Mouse (Mus musculus): Measurements from ENCODE around the gene Dlg1. TPM values are rescaled to one million over a fixed set of nuclear protein-coding genes. Genes with fewer than 3 reads are reported as not detected.
"Not testable (repeated sequence)": the region's sequence is repeated elsewhere in the genome, so short reads cannot be mapped to it uniquely, and the experiment has no call there.

Gene Dlg1
- total RNA-seq, 2 experiments from 2014 or later = 61.9 to 66.1 TPM

DNA sequence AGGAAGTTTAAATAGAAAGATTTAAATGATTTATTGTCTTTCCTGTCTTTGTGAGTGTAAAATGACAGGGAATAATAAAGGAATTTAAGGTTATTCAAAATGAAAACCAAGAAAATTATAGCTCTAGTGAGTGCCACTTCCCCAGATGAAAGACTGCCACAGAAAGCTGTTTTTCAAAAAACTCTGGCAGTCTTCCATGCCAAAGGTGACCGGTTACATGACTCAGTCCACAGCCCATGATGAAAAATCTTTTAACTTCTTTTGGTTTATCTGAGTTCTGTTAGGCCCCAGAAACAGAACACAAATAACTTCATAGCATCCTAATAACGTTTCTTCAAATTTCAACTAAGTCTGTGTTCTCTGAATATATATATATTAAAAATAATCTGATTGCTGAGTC lies 7.7 kb upstream of the Dlg1 start:
- DNase-seq = peak; percentile 64

DNA sequence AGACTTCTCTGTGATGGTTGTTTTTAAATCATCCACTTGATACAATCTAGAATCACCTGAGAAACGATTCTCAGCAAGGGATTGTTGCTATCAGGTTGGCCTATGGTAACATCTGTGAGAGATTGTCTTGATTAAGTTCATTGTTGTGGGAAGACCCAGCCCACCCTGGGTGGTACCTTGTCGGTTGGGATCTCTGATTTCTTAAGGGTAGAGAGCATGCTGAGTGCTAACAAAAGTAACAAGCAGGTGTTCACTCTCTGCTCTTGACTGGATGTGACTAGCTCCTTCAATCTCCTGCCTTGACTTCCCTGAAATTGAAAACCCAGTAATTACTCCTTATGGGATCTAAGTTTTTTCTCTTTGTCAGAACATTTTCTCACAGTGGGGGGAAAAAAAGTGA lies 5.7 kb upstream of the Dlg1 start:
- no peak for DNase-seq

GRCm38 (mm10) chr16:31658539-31659334 lies 4.5 kb upstream of the Dlg1 start:
- DNase-seq = no peak

DNA sequence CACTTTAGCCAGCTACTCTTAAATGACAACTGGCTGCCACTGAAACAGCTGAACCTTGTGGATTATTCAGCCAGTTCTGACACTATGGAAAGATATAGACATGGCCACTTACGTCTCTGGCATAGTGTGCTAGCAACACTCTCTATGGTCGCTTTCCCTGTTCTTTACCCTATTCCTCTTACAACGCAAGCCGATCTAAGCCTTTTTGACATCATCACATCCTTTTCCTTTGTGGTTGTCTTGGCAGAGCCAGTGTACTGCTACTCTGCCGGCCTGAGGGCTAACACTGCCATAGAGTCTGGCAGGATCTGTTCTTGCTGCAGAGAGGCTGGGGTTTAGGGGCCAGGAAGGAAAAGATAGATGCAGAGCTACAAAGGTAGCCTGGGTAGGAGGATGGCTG lies 3.8 kb upstream of the Dlg1 start:
- no peak for DNase-seq

- no peak for DNase-seq
Observed at GRCm38 (mm10) chr16:31662556-31663378, 476 bp upstream of the Dlg1 start.

DNA sequence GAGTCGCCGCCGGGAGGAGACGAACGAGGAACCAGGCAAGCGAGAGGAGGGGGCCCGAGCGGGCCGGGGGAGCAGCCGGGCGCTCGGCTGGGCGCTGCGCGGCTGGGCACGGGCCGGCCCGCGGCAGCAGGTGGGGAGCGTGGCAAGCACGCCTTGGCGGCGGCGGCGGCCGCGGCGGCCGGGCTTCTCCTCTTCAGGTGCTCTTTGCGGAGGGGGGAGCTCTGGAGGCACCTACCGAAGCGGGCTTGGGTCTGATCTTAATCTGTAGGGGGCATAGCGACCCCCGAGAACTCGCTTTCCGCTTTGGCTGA lies 999 bp downstream of the Dlg1 start:
- no peak for DNase-seq

GRCm38 (mm10) chr16:31672202-31672601 lies 9.0 kb downstream of the Dlg1 start:
- DNase-seq = no peak

GRCm38 (mm10) chr16:31677463-31677862 lies 14.2 kb downstream of the Dlg1 start:
- no peak for DNase-seq

- no peak for DNase-seq
Observed at GRCm38 (mm10) chr16:31682291-31682690, 19.0 kb downstream of the Dlg1 start.

DNA sequence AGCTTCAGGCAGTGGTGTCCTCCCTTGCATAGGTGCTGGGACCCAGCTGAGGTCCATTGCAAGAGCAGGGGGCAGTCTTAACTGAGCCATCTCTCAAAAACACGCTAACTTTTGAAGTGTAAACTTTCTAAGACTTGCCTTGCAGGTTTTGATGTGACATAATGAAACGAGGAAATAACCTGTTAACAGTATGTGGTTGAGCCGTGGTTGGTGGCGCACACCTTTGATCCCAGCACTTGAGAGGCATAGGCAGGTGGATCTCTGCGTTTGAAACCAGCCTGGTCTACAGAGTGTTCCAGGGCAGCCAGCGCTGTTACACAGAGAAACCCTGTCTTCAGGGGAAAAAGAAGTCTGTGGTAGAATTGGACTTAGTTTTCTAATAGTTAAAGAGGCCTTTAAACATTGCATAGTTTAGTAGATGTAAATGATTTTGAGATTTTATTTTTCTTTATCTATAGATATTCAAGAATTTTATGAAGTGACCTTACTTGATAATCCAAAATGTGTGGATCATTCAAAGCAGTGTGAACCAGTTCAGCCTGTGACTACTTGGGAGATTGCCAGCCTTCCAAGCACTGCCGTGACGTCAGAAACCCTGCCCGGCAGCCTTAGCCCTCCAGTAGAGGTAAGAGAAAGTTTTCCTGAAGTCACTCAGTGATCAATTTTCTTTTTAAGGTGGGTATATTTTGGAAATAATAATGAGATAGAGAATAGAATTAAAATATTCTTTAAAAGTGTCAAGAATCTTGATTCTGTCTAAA lies 20.6 kb downstream of the Dlg1 start:
- peak; percentile 65 for DNase-seq

GRCm38 (mm10) chr16:31684771-31685170 lies 21.5 kb downstream of the Dlg1 start:
- no peak for DNase-seq

DNA sequence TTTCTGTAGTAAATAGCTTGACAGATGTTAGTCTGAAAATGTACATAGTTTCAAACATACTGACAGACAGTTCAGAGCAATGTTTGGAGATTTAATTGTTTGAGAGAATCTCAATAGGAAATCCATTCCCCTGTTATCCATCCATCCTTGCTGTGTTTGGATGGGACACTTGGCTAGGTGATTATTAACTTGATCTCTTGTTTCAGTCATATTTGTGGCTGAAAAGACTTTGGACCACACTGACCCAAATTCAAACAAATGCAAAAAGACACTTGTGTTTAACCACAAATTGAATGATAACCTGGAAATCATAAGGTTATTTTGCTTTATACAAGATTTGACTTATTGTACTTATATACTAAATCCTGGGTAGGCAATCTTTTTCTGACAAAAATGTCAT lies 24.5 kb downstream of the Dlg1 start:
- DNase-seq = no peak

DNA sequence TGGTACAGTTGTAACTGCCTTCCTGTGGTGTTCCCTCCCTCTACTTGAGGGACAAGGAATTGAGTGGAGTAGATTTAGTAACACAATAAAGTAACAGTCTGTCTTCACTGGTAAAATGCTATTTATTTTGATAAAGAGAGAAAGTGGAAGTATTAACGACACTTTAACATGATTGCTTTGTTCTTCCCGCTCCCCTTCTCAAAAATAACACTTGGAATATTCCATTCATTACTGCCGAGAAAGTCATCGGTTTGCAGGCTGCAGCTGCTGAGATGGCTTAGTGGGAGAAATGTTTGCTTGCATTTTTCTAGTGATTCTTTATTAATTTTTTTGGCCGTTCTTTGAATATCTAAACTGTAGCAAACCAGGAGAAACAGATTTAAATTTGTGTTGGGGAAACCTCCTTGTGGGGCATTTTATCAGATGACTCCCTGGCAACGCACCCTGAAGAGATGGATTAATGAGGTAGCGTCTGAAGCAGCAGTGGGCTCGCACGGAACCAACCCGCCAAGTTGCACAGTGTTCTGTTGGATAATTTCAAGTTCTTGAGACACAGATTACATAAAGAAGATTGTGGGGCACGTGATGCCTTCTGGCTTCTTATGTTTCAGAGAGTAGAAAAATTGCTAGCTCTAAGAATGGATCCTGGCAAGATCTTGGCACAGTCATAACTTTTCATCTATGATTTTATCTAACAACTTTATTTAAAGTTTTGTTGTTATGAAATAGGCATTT lies 32.2 kb downstream of the Dlg1 start:
- DNase-seq = no peak

- no peak for DNase-seq
Observed at GRCm38 (mm10) chr16:31696367-31696766, 33.1 kb downstream of the Dlg1 start.

DNA sequence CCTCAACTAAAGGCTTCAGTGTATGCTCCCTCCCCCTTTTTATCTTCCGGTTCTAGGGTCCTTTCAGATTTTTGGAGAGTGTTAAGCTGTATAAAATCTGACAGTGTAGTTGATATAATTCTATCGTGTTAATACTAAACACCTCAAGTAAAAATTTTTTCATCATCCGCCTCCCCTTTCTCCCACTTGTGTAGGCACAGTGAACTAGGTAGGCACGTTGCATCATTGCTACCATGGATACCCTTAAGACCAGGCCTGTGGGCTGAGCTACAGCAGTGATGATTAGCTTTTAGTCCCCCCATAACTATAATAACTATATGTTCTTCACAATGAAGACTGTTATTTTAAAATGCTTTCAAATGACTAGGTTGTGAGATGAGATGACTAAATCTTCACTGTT lies 34.1 kb downstream of the Dlg1 start:
- DNase-seq = no peak

- DNase-seq = no peak
Observed at GRCm38 (mm10) chr16:31705213-31705612, 42.0 kb downstream of the Dlg1 start.

DNA sequence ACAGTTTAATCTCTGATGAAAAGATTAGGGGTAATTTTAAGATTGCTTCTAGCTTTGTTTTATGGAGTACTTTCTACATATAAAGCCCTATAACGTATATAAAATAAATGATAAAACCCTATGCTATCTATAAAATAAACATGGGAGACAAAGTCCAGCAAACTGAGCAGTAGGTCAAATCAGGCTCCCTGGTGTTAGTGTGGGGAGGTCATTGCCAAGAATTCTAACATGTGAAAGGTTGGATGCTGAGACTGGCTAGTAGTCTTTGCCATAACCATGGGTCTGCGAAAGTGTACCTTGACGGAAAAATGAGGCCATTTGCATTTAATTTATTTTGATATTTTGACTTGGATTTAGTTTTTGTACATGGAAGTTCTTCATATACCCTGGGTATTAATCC lies 42.7 kb downstream of the Dlg1 start:
- DNase-seq = no peak

GRCm38 (mm10) chr16:31707326-31707725 lies 44.1 kb downstream of the Dlg1 start:
- no peak for DNase-seq

GRCm38 (mm10) chr16:31722991-31723390 lies 59.7 kb downstream of the Dlg1 start:
- DNase-seq = no peak

- DNase-seq = no peak
Observed at GRCm38 (mm10) chr16:31724121-31724520, 60.9 kb downstream of the Dlg1 start.

- no peak for DNase-seq
Observed at GRCm38 (mm10) chr16:31724818-31725217, 61.6 kb downstream of the Dlg1 start.

GRCm38 (mm10) chr16:31730971-31731370 lies 67.7 kb downstream of the Dlg1 start:
- not testable (repeated sequence) for DNase-seq

Measured in adrenal gland, postnatal 10 days (tissue).